Mouse (Mus musculus): ENCODE data around the gene Prkcb. TPM values are rescaled to one million over a fixed set of nuclear protein-coding genes. Genes with fewer than 3 reads are reported as not detected.

Gene Prkcb
- polyA plus RNA-seq, 1 experiment from 2014 or later = 13.3 TPM

DNA sequence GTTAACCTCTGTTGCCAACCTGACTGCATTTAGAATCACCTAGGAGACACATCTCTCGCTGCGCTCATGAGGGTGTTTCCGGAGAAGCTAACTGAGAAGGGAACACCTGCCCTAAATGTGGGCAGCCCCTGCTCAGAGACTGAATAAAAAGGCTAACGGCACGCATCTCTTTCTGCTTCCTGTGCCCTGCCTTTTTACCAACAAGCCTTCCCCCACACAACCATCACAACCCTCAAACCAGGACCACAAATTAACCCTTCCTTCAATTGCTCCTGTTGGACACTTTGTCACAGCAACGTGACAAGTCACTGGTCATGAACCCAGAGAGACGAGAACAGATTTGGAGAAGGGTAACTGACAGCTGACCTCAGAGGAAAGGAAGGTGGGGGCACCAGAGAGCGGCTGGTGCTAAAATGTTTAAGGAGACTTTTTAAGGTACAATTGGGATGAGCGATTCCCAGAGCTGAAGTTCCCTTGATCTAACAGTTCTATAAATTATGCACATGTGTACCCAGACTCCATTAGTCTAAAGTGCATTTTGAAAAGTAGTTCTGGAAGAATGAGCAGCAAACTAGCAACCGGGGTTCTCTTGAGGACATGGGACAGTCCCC, 41.2 kb upstream of the Prkcb start:
- 76% methylated on average over 10 of the region's 10 CpGs for WGBS (ENCODE audit: insufficient replicate concordance)
- Histone ChIP-seq H3K4me3 (ENCODE audit: low read depth, low read length) (no peak overlapping the region), H3K9ac (ENCODE audit: low read depth, low read length) (no peak overlapping the region), H3K9me3 (replicated peaks; ENCODE audit: control insufficient read depth, low read length) (no peaks in the 10 kb centered on the region), H3K27me3 (ENCODE audit: control insufficient read depth, insufficient read depth, low read length) (no peaks in the 10 kb centered on the region), H3K4me2 (no peak overlapping the region), H3K27ac (ENCODE audit: low read depth, low read length) (no peak overlapping the region), H3K4me1 (ENCODE audit: control insufficient read depth, insufficient read depth, low read length) (no peaks in the 10 kb centered on the region), H3K36me3 (ENCODE audit: control insufficient read depth, insufficient read depth, low read length) (no peaks in the 10 kb centered on the region)
- ATAC-seq (replicated peaks; ENCODE audit: insufficient number of reproducible peaks, low FRiP score, low TSS enrichment) = no peak

DNA sequence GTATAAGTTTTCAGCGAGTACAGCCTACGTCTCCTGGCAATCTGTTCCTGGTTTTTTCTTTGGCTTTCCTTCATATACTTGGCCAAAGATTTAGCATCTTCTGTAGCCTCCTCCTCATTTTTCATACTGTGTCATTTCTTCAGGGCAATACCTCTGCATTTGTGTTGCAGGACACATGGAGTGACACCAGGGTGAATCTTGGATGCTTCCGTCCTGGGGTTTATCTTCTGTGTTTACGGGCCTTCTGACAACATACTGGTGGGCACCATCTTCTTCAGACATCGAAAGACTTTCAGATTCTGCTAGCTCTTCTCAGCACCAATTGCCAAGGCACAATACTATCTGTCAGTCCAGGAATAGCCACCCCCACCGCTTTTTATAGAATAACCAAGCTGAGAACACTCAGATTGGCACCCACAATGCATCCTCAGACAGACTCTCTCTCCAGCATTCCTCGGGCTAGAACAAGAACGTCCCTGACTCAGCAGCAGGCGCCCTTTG, 39.2 kb upstream of the Prkcb start:
- Histone ChIP-seq H3K27ac (ENCODE audit: low read depth, low read length) (no peak overlapping the region), H3K9ac (ENCODE audit: low read depth, low read length) (no peak overlapping the region), H3K4me2 (no peak overlapping the region), H3K27me3 (ENCODE audit: control insufficient read depth, insufficient read depth, low read length) (no peaks in the 10 kb centered on the region), H3K36me3 (ENCODE audit: control insufficient read depth, insufficient read depth, low read length) (no peaks in the 10 kb centered on the region), H3K4me3 (ENCODE audit: low read depth, low read length) (no peak overlapping the region), H3K4me1 (ENCODE audit: control insufficient read depth, insufficient read depth, low read length) (no peaks in the 10 kb centered on the region), H3K9me3 (replicated peaks; ENCODE audit: control insufficient read depth, low read length) (no peaks in the 10 kb centered on the region)
- no peak for ATAC-seq (replicated peaks; ENCODE audit: insufficient number of reproducible peaks, low FRiP score, low TSS enrichment)
- 78% methylated on average over 9 of the region's 9 CpGs for WGBS (ENCODE audit: insufficient replicate concordance)

DNA sequence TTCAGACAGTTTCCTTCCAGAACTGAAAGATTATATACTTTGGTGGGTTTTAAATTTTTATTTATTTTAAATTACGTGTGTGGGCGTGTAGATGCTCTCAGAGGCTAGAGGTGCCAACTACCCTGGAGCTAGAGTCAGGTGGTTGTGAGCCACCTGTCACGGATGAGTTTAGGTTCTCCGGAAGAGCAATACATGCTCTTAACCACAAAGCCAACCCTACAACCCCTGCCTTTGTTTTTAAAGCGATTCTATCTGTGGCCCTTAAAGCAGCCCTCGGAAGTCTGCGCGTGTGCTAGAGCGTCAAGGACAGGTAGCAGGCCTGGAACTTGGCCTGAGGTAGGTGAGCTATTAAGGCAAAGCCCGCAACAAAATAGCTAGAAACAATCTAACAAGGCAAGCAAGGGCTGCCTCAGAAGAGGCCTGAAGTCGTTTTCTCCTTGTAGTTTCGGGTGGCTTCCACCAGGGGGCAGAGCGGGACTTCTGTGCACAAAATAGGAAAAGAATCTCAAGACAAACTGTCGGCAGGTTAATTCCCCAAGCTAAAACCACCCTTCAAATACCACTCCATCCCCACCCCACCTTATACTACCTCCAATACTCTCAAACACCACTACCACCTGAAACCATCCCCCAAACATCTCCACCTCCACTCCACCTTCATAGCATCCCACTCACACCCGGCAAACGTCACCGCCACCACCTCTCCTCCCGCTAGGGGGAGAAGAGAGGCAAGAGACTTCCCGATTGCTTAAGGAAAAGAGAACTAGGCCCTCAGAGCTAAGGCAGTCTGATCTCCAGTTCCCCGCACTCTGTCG, 37.1 kb upstream of the Prkcb start:
- Histone ChIP-seq H3K9me3 (replicated peaks; ENCODE audit: control insufficient read depth, low read length) (no peaks in the 10 kb centered on the region), H3K4me3 (ENCODE audit: low read depth, low read length) (no peak overlapping the region), H3K27me3 (ENCODE audit: control insufficient read depth, insufficient read depth, low read length) (no peaks in the 10 kb centered on the region), H3K36me3 (ENCODE audit: control insufficient read depth, insufficient read depth, low read length) (no peaks in the 10 kb centered on the region), H3K4me2 (peak overlapping the region; percentile 23; the same call in 1 of the 2 replicates), H3K27ac (ENCODE audit: low read depth, low read length) (no peak overlapping the region), H3K4me1 (ENCODE audit: control insufficient read depth, insufficient read depth, low read length) (no peaks in the 10 kb centered on the region), H3K9ac (ENCODE audit: low read depth, low read length) (no peak overlapping the region)
- WGBS (ENCODE audit: insufficient replicate concordance) = 27% methylated on average over 21 of the region's 21 CpGs
- ATAC-seq (replicated peaks; ENCODE audit: insufficient number of reproducible peaks, low FRiP score, low TSS enrichment) = no peak; the same call in 1 of the 2 replicates

DNA sequence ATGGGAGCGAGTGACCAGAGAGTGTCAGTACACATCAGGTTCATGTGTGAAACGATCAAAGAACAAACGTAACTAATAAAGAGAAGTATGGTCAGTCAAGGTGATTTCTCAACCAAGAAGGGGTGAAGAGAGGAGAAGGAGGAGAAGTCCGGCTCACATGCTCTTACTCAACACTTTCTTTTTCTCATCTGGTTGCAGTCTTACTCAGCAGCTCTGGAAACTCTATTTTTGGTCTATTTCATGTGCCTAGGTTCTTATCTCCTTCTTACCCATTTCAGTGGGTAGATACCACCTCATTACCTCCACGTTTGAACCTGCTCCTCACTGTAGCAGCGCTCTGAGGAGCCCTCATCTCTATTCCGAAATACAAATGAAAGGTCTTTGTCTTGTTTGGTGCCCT, 31.8 kb upstream of the Prkcb start:
- no peak overlapping the region for H3K4me3 ChIP-seq (ENCODE audit: low read depth, low read length)
- H3K9ac ChIP-seq (ENCODE audit: low read depth, low read length) = no peak overlapping the region
- H3K4me1 ChIP-seq (ENCODE audit: control insufficient read depth, insufficient read depth, low read length) = no peaks in the 10 kb centered on the region
- no peak overlapping the region for H3K27ac ChIP-seq (ENCODE audit: low read depth, low read length)
- no peak for ATAC-seq (replicated peaks; ENCODE audit: insufficient number of reproducible peaks, low FRiP score, low TSS enrichment)
- H3K36me3 ChIP-seq (ENCODE audit: control insufficient read depth, insufficient read depth, low read length) = no peaks in the 10 kb centered on the region
- WGBS (ENCODE audit: insufficient replicate concordance) = 72% methylated on average over 7 of the region's 7 CpGs
- no peaks in the 10 kb centered on the region for H3K27me3 ChIP-seq (ENCODE audit: control insufficient read depth, insufficient read depth, low read length)
- H3K4me2 ChIP-seq = no peak overlapping the region
- H3K9me3 ChIP-seq (replicated peaks; ENCODE audit: control insufficient read depth, low read length) = no peaks in the 10 kb centered on the region

DNA sequence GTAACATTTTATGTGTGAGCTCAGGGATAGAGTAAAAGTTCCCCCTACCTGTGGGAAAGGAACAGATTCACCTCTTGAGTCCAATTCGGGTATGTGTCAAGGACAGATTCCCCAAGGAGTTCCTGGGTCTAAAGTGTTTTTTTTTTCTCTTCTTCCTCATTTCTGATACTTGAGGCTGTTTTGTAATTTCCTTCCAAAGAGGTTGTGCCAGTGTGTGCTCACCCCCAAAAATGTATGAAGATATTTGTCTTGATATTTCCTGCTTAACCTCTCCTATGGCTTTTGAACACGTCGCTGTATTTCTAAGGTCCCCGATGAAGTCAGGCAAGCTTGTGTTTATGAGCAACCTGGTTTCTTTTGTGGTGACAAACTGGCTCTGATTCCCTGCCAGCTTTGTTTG, 30.0 kb upstream of the Prkcb start:
- Histone ChIP-seq H3K9ac (ENCODE audit: low read depth, low read length) (no peak overlapping the region), H3K36me3 (ENCODE audit: control insufficient read depth, insufficient read depth, low read length) (no peaks in the 10 kb centered on the region), H3K4me2 (no peak overlapping the region), H3K9me3 (replicated peaks; ENCODE audit: control insufficient read depth, low read length) (no peaks in the 10 kb centered on the region), H3K27me3 (ENCODE audit: control insufficient read depth, insufficient read depth, low read length) (no peaks in the 10 kb centered on the region), H3K4me1 (ENCODE audit: control insufficient read depth, insufficient read depth, low read length) (no peaks in the 10 kb centered on the region), H3K4me3 (ENCODE audit: low read depth, low read length) (no peak overlapping the region), H3K27ac (ENCODE audit: low read depth, low read length) (no peak overlapping the region)
- no peak for ATAC-seq (replicated peaks; ENCODE audit: insufficient number of reproducible peaks, low FRiP score, low TSS enrichment)
- 85% methylated on average over 4 of the region's 4 CpGs for WGBS (ENCODE audit: insufficient replicate concordance)

DNA sequence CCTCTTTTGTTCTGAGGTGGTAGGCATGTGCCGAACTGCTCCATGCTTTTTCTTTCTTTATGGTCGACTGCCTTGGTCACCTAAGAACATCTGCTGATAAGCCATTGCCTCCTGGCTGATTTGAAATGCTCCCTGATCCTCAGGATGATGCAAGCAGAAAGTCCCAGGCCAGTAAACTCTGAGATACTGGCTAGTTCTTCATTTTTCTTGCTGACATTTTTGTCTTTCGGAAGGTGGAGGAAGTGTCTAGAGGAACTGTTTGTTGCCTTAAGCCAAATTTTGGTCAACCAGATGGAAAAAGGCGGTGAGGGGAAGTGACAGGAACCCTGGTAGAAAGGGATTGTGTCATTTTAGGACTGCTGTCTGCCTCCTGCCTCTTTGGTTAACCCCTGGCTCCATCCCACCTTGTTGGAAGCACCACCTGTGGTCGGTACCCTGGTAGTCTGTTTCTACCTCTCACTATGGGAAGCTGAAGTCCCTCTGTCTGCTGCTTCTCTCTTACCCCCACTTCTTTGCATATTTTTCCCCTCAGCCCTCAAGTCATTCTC, 28.4 kb upstream of the Prkcb start:
- ATAC-seq (replicated peaks; ENCODE audit: insufficient number of reproducible peaks, low FRiP score, low TSS enrichment) = no peak
- no peak overlapping the region for H3K27ac ChIP-seq (ENCODE audit: low read depth, low read length)
- 73% methylated on average over 5 of the region's 5 CpGs for WGBS (ENCODE audit: insufficient replicate concordance)
- no peaks in the 10 kb centered on the region for H3K36me3 ChIP-seq (ENCODE audit: control insufficient read depth, insufficient read depth, low read length)
- H3K4me1 ChIP-seq (ENCODE audit: control insufficient read depth, insufficient read depth, low read length) = no peaks in the 10 kb centered on the region
- H3K4me2 ChIP-seq = no peak overlapping the region
- no peaks in the 10 kb centered on the region for H3K9me3 ChIP-seq (replicated peaks; ENCODE audit: control insufficient read depth, low read length)
- H3K4me3 ChIP-seq (ENCODE audit: low read depth, low read length) = no peak overlapping the region
- no peak overlapping the region for H3K9ac ChIP-seq (ENCODE audit: low read depth, low read length)
- no peaks in the 10 kb centered on the region for H3K27me3 ChIP-seq (ENCODE audit: control insufficient read depth, insufficient read depth, low read length)

DNA sequence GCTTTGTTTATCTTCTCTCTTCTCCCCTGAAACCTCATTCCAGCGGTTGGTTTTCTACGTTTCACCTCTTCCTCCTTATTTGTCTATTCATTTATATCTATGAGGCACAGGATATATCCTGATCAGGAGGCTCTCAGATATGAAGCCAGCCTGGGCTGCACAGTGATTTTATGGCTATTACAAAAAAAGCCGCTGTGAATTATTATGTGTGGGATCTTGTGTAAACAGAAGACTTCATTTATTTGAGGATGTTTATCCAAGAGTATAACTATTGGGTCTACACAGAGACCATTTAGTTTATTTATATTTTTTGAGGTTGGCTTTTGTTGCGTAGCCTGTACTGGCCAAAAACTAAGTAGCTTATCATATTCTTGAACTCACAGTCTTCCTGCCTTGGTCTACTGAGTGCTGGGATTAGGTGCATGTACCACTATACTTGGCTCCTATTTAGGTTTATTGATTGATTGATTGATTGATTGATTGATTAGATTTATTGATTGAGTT, 19.5 kb upstream of the Prkcb start:
- Histone ChIP-seq H3K27ac (ENCODE audit: low read depth, low read length) (no peak overlapping the region), H3K27me3 (ENCODE audit: control insufficient read depth, insufficient read depth, low read length) (no peaks in the 10 kb centered on the region), H3K4me2 (no peak overlapping the region), H3K36me3 (ENCODE audit: control insufficient read depth, insufficient read depth, low read length) (no peaks in the 10 kb centered on the region), H3K9me3 (replicated peaks; ENCODE audit: control insufficient read depth, low read length) (no peaks in the 10 kb centered on the region), H3K4me3 (ENCODE audit: low read depth, low read length) (no peak overlapping the region), H3K9ac (ENCODE audit: low read depth, low read length) (no peak overlapping the region), H3K4me1 (ENCODE audit: control insufficient read depth, insufficient read depth, low read length) (no peaks in the 10 kb centered on the region)
- ATAC-seq (replicated peaks; ENCODE audit: insufficient number of reproducible peaks, low FRiP score, low TSS enrichment) = no peak
- WGBS (ENCODE audit: insufficient replicate concordance) = 73% methylated on average over 4 of the region's 4 CpGs

DNA sequence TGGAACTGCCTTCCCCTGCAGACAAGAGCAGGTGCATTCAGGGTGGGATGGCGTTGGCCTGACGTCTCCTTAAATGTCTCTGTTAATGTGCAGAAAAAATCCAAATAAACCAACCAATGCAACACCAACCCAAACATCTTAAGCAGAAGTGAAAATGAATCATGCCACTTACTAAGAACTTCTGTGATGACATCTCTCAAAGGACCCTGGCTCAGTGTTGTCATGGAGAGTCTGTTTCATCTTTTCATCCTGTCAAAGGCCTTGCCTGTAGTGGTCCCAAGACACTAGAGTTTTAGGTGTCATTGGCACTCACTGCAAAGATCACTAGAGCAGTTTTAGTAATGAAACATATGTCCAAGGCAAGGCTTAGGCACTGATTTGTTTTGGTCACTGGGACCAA, 16.2 kb upstream of the Prkcb start:
- 67% methylated on average over 2 of the region's 2 CpGs for WGBS (ENCODE audit: insufficient replicate concordance)
- no peak for ATAC-seq (replicated peaks; ENCODE audit: insufficient number of reproducible peaks, low FRiP score, low TSS enrichment)
- no peak overlapping the region for H3K4me2 ChIP-seq

More for the DNA sequence above, 16.2 kb upstream of the Prkcb start:
- H3K9ac ChIP-seq (ENCODE audit: low read depth, low read length) = no peak overlapping the region
- no peaks in the 10 kb centered on the region for H3K4me1 ChIP-seq (ENCODE audit: control insufficient read depth, insufficient read depth, low read length)
- no peaks in the 10 kb centered on the region for H3K36me3 ChIP-seq (ENCODE audit: control insufficient read depth, insufficient read depth, low read length)
- H3K27ac ChIP-seq (ENCODE audit: low read depth, low read length) = no peak overlapping the region
- H3K9me3 ChIP-seq (replicated peaks; ENCODE audit: control insufficient read depth, low read length) = no peaks in the 10 kb centered on the region
- no peaks in the 10 kb centered on the region for H3K27me3 ChIP-seq (ENCODE audit: control insufficient read depth, insufficient read depth, low read length)
- no peak overlapping the region for H3K4me3 ChIP-seq (ENCODE audit: low read depth, low read length)

Measured in heart, embryonic 11.5 days (tissue).